Mouse (Mus musculus): Measurements from ENCODE around the gene Rad52. TPM values are rescaled to one million over a fixed set of nuclear protein-coding genes. Genes with fewer than 3 reads are reported as not detected.

Gene Rad52
- polyA plus RNA-seq, 1 experiment from 2014 or later: 28.1 TPM

- WGBS: 93% methylated on average over 5 of the region's 5 CpGs
- H3K4me2 ChIP-seq (replicated peaks): no peak overlapping the region
Observed at GRCm38 (mm10) chr6:119915710-119916109, 13.2 kb downstream of the Rad52 start.

GRCm38 (mm10) chr6:119918561-119919181 is 16.2 kb downstream of the Rad52 start:
- H3K4me1 ChIP-seq: no peaks in the 10 kb centered on the region
- peaks cover 77% of the 10 kb centered on the region for H3K36me3 ChIP-seq
- H3K27ac ChIP-seq (replicated peaks): no peak overlapping the region
- no peak overlapping the region for H3K4me3 ChIP-seq
- ATAC-seq (ENCODE audit: low FRiP score, low read depth): no peak
- no peak overlapping the region for H3K4me2 ChIP-seq (replicated peaks)
- 91% methylated on average over 16 of the region's 16 CpGs for WGBS
- H3K9ac ChIP-seq (replicated peaks): no peak overlapping the region
- H3K9me3 ChIP-seq: no peaks in the 10 kb centered on the region
- no peaks in the 10 kb centered on the region for H3K27me3 ChIP-seq

More at GRCm38 (mm10) chr6:119915710-119916109, 13.2 kb downstream of the Rad52 start:
- Histone ChIP-seq H3K4me3 (no peak overlapping the region), H3K36me3 (peaks cover 75% of the 10 kb centered on the region), H3K27me3 (no peaks in the 10 kb centered on the region), H3K4me1 (no peaks in the 10 kb centered on the region), H3K9me3 (no peaks in the 10 kb centered on the region), H3K9ac (replicated peaks) (no peak overlapping the region), H3K27ac (replicated peaks) (no peak overlapping the region)
- ATAC-seq (ENCODE audit: low FRiP score, low read depth): no peak

- H3K4me2 ChIP-seq (replicated peaks): no peak overlapping the region
- peaks cover 76% of the 10 kb centered on the region for H3K36me3 ChIP-seq
- no peaks in the 10 kb centered on the region for H3K27me3 ChIP-seq
- H3K9ac ChIP-seq (replicated peaks): no peak overlapping the region
- no peak for ATAC-seq (ENCODE audit: low FRiP score, low read depth)
- WGBS: 87% methylated on average over 3 of the region's 3 CpGs
- no peak overlapping the region for H3K27ac ChIP-seq (replicated peaks)
- H3K4me1 ChIP-seq: no peaks in the 10 kb centered on the region
- H3K9me3 ChIP-seq: no peaks in the 10 kb centered on the region
- H3K4me3 ChIP-seq: no peak overlapping the region
Observed at GRCm38 (mm10) chr6:119922136-119922535, 19.6 kb downstream of the Rad52 start.

- Histone ChIP-seq H3K9me3 (no peaks in the 10 kb centered on the region), H3K4me3 (no peak overlapping the region), H3K36me3 (peaks cover 77% of the 10 kb centered on the region), H3K27me3 (no peaks in the 10 kb centered on the region), H3K9ac (replicated peaks) (no peak overlapping the region), H3K27ac (replicated peaks) (no peak overlapping the region), H3K4me2 (replicated peaks) (no peak overlapping the region), H3K4me1 (no peaks in the 10 kb centered on the region)
- no peak for ATAC-seq (ENCODE audit: low FRiP score, low read depth)
- whole genome bisulfite sequencing: 88% methylated on average over 4 of the region's 4 CpGs
Observed at GRCm38 (mm10) chr6:119922544-119922943, 20.0 kb downstream of the Rad52 start.

- no peaks in the 10 kb centered on the region for H3K4me1 ChIP-seq
- H3K4me3 ChIP-seq: no peak overlapping the region
- H3K36me3 ChIP-seq: peaks cover 79% of the 10 kb centered on the region
- no peak overlapping the region for H3K27ac ChIP-seq (replicated peaks)
- H3K4me2 ChIP-seq (replicated peaks): no peak overlapping the region
- H3K27me3 ChIP-seq: no peaks in the 10 kb centered on the region
- H3K9me3 ChIP-seq: no peaks in the 10 kb centered on the region
- no peak overlapping the region for H3K9ac ChIP-seq (replicated peaks)
- no peak for ATAC-seq (ENCODE audit: low FRiP score, low read depth)
- WGBS: 56% methylated on average over 4 of the region's 4 CpGs
Observed at GRCm38 (mm10) chr6:119924235-119925005, 21.9 kb downstream of the Rad52 start.

Other genes with a start within 250 kb of the Rad52 start
- 37.2 and 37.5 TPM in 2 replicates for gene Erc1, start 54.5 kb upstream of the Rad52 start, polyA plus RNA-seq (2016; fragmentation: Nextera tagmentation; extraction: Ambion mirVana)
- 72.9 and 76.9 TPM in 2 replicates for gene Wnk1, start 136.0 kb downstream of the Rad52 start, polyA plus RNA-seq (2016; fragmentation: Nextera tagmentation; extraction: Ambion mirVana)
- not detected in 2 replicates for gene Ninj2, start 190.7 kb downstream of the Rad52 start, polyA plus RNA-seq (2016; fragmentation: Nextera tagmentation; extraction: Ambion mirVana)